Mouse (Mus musculus) heart, postnatal 25 days (tissue): ENCODE data around the gene Gng3. TPM values are rescaled to one million over a fixed set of nuclear protein-coding genes. Genes with fewer than 3 reads are reported as not detected.

Source experiments
- DNase-seq: peaks from one replicate; pipeline ENCODE4 v3.0.0; 2022; ENCODE audit warnings: low spot score
- intact Hi-C: fragments of 180-260 bp; cut with DNase I; formaldehyde crosslinking; loops from one replicate; pipeline ENCODE4 v1.15.1; 2025
- microRNA-seq: library from miRNA; unstranded; fragments of <30 nt; microRNA quantifications from one replicate; pipeline ENCODE4 v1.2.0, GENCODE M21; 2022
- total RNA-seq, 2 experiments: library from RNA; stranded (reverse); gene quantifications; 2 replicates each; pipeline ENCODE4 v1.2.3; 2021

The Gng3 gene
- total RNA-seq, 2 experiments from 2014 or later = not detected

DNA sequence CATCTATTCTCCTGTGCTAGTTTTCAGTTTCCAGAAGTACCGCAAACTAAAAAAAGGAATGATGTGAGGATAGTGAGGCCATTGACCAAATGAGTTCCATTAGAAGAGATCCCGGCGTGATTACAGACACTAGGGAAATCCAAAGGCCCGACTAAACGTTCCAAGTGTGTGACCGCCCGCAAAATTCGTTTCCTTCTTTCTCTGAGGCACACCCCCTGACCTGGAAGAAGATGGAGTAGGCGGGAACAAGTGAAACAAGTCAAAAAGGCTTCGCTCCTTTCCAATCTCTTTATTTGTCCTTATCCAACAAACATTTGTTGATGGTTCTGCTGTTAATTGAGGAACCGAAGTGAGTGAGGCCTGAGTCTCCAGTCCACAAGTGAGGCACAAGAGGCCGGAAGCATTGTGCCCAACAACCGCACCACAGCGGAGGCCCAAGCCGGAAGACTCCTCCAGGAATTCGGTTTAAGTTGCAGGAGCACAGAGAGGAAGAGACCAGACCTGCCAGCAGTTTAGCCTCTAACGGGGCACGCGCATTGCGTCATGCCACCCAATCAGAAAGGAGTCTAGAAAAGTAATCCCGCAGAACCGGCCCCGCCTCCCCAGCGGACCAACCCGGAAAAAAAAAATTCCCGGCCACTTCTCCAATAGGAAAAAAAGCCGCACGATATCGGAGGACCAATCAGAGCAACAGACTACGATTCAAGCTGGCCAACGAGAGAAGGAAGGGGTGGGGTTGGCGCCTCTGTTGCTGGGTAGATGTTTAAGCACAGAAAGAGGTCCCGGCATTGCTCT is 20.0 kb downstream of the Gng3 start, which contains the start of gene Ttc9c:
TSS of gene Ttc9c (minus strand) at position 533 of the 795 bp plus-strand sequence.
- DNase-seq = peak; percentile 95
- intact Hi-C loops = loop anchor here (2.0 to 5.0 kb wide), 2 partner anchors 20 to 97 kb away; partner anchors contain the start of genes Polr2g and Slc3a2

DNA sequence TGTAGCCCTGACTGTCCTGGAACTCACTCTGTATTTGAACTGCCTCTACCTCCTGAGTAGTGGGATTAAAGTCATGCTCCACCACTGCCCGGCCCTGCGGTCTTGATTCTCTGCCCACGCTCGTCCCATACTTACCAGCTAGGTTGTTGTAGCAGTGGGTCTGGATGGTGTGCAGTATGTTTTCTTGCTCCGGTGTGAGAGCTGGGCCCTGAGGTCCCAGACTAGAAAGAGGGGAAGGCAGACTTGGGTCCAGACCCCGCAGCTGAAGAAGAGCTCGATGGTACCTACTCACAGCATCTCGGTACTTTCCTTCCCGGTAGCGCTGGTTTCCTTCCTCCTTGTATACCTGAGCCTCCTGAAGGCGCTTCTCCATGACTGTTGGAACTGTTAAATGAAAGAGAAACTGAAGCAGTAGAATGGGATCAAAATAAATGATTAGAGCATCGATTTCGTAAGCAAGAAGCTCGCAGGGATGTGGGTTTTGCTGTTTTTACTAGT is 20.6 kb downstream of the Gng3 start:
- intact Hi-C loops = loop anchor here (2.0 to 5.0 kb wide), 2 partner anchors 20 to 96 kb away; partner anchors contain the start of genes Polr2g and Slc3a2
- no peak for DNase-seq

DNA sequence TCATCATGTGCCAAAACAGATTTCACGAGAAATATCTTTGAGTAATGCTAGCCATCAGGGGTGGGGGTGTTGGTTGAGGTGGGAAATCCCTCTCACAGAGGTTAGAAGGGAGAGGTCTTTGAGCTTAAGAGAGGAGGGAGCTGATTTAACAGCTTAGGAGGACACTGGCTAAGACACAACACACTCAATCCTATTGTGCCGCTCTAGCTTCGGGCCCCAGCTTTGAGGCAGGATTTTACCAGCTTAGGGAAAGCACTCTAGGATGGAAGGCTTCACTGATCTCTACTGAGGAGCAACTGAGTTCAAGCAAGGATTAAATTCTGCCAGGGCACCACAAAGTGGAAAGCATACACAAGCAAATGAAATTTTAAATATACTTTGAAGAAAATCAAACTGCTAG is 22.0 kb downstream of the Gng3 start:
- DNase-seq = no peak
- intact Hi-C loops = loop anchor here (5.0 kb wide), 1 partner anchor 95 kb away; the partner anchor contains the start of gene Slc3a2

DNA sequence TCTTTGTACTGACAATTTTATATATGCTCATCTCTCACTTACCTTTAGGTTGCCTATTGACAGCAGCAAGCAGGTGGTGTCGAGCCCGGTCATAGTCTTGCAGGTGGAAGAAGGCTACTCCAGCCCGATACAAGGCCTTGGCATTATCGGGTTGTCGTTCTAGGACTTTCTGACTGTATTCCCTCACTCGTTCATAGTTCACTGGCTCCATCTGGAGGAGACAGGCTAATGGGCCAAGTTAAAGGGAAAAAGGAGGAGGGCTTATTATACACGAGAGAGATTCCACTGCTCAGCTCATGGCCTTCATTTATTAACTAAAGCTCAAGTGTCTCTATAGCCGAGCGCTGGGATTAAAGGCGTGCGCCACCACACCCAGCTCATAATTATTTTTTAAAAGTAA is 23.2 kb downstream of the Gng3 start:
- intact Hi-C loops = loop anchor here (5.0 kb wide), 1 partner anchor 94 kb away; the partner anchor contains the start of gene Slc3a2

DNA sequence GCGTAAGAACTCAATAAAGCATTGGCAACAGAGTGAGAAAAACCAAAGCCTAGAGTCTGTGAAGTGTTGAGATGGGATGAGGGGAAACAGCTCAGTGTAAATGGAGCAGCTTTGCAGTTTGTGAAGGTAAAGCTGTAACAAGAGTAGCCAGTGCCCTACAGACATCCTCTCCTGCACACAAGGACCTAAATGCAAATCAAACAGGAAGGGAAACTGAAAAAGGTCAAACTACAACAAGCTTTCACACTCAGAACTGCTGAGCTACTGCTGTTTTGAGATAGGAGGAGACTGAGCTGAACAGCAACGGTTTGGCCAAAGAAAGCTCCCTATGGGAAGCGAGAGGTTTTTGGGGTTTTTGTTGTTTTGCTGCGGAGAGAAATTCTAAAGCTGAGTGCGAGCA is 32.2 kb downstream of the Gng3 start:
- DNase-seq = no peak
- intact Hi-C loops = no loop called here

More for the DNA sequence above, 23.2 kb downstream of the Gng3 start:
- no peak for DNase-seq

DNA sequence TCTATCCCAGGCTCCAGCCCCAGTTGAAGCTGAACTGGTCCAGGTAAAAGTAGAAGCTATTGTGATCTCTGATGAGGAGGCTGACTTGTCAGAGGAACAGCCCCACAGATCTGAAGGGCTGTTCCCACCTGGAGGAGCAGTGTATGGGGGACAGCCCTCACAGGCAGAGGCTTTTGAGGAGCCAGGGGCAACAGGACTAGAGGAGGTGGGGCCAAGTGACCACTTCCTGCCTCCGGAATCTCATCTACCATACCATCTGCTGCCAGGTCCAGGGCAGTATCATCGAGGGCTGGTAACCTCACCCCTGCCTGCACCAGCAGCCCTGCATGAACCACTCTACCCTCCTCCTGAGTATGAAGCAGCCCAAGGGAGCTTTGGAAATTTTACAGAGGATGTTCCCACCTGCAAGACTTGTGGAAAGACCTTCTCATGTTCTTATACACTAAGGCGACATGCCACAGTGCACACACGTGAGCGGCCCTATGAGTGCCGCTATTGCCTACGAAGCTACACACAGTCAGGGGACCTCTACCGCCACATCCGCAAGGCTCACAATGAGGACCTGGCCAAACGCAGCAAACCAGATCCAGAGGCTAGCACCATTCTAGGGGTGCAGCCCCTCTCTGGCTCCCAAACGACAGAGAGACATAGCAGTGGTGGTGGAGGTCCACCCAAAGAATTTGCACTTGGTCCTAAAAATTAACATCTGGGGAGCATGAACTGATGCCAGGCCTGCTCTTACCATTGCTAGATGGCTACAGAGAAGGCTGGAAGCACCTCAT is 34.9 kb downstream of the Gng3 start:
- DNase-seq = no peak
- intact Hi-C loops = no loop called here

DNA sequence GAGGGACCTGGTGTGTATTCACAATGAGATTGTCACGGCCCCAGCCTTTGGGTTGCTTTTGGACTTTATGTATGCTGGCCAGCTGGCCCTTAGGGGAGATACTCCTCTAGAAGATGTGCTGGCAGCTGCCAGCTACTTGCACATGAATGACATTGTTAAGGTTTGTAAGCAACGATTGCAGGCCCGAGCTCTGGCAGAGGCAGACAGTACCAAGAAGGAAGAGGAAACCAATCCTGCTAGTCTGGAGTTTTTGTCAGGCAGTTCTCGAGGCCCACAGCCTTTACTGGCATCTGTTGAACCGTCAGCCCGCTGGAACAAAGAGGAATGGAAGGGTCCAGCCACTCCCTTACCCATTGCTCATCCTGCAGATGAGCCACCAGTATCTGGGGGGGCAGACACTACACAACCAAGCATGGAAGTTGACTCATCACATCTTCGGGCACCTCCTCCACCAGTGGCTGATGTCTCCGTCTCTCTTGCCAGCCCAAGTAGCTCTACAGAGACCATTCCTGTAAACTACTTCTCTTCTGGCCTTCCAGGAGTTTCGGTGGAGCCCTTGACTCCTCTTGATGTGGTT is 35.7 kb downstream of the Gng3 start:
- intact Hi-C loops = no loop called here
- no peak for DNase-seq

DNA sequence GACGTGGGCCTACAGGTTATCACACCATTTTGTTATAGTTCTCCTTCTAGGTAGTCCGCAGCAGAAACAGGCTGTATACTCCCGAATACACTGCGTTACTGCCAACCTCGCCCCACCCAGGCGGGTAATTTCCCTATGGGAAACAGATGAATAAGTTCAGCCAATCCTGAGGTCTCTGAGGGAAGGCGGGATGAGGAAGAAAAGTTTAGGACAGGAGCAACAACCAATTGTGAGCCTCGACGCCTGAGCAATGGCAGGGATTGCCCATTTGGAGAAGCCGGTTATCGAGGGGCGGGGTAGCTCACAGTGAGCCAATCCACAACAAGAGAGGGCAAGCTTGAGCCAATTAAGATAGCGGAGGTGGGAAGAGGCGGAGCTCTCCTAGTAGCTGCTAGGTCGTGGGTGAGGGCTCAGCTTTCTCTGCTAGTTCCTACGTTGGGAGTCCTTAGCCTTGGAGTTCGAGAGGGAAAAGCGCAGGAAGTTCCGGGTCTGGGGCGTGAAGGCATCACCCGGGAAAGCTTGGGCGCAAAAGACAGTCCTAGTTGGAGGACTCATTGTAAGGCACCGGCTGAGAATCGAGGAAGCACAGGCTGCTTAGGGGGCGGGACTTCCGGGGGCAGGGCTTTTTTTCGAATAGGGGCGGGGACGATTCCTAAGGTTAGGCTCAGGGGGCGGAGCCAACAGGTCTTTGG is 36.7 kb downstream of the Gng3 start, which contains the start of gene Zbtb3:
TSS of gene Zbtb3 (plus strand) at position 426 of the 692 bp plus-strand sequence.
- intact Hi-C loops = no loop called here
- DNase-seq = peak; percentile 95

DNA sequence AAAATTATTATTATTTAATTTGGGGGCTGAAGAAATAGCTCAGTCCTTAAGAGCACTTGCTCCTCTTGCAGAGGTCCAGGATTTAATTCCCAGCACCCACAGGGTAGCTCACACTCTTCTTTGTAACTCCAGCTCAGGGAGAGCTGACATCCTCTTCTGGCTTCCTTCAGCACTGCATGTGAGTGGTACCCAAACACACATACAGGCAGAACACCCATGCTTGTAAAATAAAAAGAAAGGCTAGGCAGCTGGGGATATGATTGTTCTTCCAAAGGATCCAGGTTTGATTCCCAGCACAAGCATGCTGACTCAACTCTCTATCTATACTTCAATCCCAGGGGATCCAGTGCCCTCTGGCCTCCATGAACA is 40.1 kb downstream of the Gng3 start:
- intact Hi-C loops = loop anchor here (2.0 kb wide), 1 partner anchor 20 kb away; the partner anchor contains the start of gene Ttc9c
- no peak for DNase-seq

DNA sequence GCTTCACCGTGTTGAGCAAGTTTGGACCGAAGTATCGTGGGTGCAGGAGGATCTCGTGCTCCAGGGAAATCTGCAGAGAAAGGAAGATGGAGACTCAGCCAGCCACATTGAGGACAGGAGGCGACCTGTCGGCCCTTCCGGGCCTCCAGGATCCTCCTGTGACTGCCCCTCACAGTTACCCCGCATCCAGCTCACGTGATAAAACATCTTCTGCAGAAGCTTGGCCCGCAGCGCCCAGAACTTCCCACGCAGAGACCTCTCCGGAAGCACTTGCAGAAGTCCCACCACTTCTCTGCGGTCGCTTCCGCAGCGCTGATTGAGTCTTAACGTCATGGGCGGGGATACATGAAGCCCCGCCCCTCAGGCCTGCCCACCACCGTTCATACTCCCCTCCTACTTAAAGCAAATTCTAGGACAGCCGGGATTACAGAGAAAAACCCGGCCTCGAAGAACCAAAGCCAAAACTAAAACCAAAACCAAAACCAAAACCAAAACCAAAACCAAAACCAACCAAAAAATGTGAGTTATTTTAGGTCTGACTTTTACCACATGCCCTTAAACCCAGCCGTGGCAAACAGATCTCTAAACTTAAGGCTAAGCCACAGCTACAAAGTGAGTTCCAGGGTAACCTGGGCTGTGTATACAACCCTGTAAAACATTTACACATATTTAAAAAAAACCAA is 40.6 kb downstream of the Gng3 start, which contains the start of gene Polr2g:
TSS of gene Polr2g (minus strand) at position 314 of the 683 bp plus-strand sequence.
- intact Hi-C loops = loop anchor here (2.0 kb wide), 1 partner anchor 20 kb away; the partner anchor contains the start of gene Ttc9c
- peak; percentile 87 for DNase-seq

DNA sequence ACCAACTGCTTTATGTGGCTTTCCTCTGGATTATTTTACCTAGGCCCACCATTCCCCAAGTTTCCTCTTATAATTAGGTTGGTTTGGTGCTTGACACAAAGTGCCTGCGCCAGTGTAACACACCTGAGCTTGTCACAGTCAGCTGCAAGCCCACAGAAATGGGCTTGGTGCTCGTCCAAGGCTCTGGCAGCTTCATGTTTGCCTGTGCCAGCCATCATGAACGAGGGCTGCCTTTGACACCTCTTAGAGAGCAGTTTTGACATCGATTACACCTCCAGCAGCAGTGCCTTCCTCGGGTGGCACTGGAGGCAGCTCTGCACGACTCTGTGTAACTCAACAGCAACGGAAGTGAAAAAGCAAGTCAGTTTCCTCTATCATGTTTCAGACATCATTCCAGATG is 48.8 kb downstream of the Gng3 start:
- DNase-seq = no peak
- intact Hi-C loops = no loop called here

DNA sequence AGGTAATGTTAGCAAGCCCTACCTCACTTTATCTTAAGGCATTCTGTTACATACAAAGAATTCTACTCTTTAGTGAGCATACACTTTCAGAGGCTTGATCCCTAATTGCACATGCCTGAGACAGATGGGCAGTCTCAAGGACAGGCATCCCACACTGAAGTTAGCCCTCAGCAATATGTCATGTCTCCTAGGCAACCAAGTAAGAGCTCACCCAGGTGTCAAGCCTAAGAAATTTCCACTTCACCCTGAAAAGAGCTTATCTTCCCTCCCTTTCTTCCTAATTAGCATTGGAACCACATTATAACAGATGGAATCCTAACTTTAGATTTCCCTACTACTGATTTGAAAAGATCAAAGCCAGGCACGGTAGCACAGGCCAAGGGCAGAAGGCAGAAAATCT is 49.8 kb downstream of the Gng3 start:
- intact Hi-C loops = no loop called here
- no peak for DNase-seq

DNA sequence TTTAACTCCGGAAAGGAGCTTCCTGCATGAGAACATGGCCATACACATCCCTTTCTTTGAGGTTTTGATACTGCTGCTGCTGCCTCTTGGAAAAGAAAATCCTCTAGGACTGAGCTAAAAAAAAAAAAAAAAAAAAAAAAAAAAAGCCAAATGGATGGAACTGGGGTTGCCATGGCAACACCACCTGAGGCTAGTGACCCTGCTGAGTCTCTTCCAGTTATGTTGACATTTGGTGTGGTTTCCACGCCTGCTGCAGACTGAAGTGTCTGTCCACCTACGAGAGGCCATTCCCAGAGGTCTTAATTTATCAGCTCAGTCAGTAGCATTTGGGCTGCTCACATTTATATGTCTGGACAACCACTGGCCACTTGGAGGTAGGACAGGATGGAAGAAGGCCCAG is 50.5 kb downstream of the Gng3 start:
- intact Hi-C loops = no loop called here
- DNase-seq = no peak

Small RNA genes within 50 kb of the gene (microRNA-seq; reads per million reads assigned to microRNA genes)
- 0.83 reads per million for gene Mir5136

Other genes with a start within 250 kb of the Gng3 start
- not detected for gene Slc22a8, start 247.9 kb downstream of the Gng3 start, total RNA-seq
- not detected for gene Slc22a6, start 221.2 kb downstream of the Gng3 start, total RNA-seq
- gene Chrm1, start 175.4 kb downstream of the Gng3 start, total RNA-seq = not detected
- 10 to 100 TPM; 36.1 to 38.0 TPM for gene Slc3a2, start 115.8 kb downstream of the Gng3 start, total RNA-seq
- gene Wdr74, start 103.4 kb downstream of the Gng3 start, total RNA-seq = 10 to 100 TPM; 17.9 to 18.9 TPM
- gene 1700092M07Rik, start 98.5 kb downstream of the Gng3 start, total RNA-seq = not detected
- 10 to 100 TPM; 27.6 to 31.0 TPM for gene Stx5a, start 97.8 kb downstream of the Gng3 start, total RNA-seq
- gene Nxf1, start 82.1 kb downstream of the Gng3 start, total RNA-seq = 10 to 100 TPM; 37.5 to 48.1 TPM
- 100 to 1,000 TPM; 108 to 110 TPM for gene Tmem223, start 68.2 kb downstream of the Gng3 start, total RNA-seq
- gene Tmem179b, start 64.7 kb downstream of the Gng3 start, total RNA-seq = 10 to 100 TPM; 14.8 to 16.4 TPM
- 1 to 10 TPM; 7.4 to 7.6 TPM for gene Taf6l, start 52.8 kb downstream of the Gng3 start, total RNA-seq
- gene Polr2g, start 40.6 kb downstream of the Gng3 start, total RNA-seq = 10 to 100 TPM; 53.4 to 62.4 TPM
- 1 to 10 TPM; 1.9 to 2.1 TPM for gene Zbtb3, start 36.6 kb downstream of the Gng3 start, total RNA-seq
- 10 to 100 TPM; 12.5 to 15.8 TPM for gene Ttc9c, start 19.9 kb downstream of the Gng3 start, total RNA-seq
- gene Hnrnpul2, start 19.2 kb downstream of the Gng3 start, total RNA-seq = 10 to 100 TPM; 42.5 to 49.4 TPM
- not detected for gene AC129217.1, start 9.4 kb downstream of the Gng3 start, total RNA-seq
- gene Bscl2, start 1.7 kb downstream of the Gng3 start, total RNA-seq = 10 to 100 TPM; 23.9 to 24.0 TPM
- 1 to 10 TPM; 3.3 to 4.9 TPM for gene Lrrn4cl, start 11.6 kb upstream of the Gng3 start, total RNA-seq
- gene Ubxn1, start 32.3 kb upstream of the Gng3 start, total RNA-seq = 100 to 1,000 TPM; 113 to 124 TPM
- gene Uqcc3, start 41.7 kb upstream of the Gng3 start, total RNA-seq = 10 to 100 TPM; 59.3 to 60.1 TPM
- gene Lbhd1, start 44.5 kb upstream of the Gng3 start, total RNA-seq = 1 to 10 TPM; 1.4 to 5.9 TPM
- not detected for gene Gm49403, start 44.7 kb upstream of the Gng3 start, total RNA-seq
- gene 1810009A15Rik, start 49.7 kb upstream of the Gng3 start, total RNA-seq = 10 to 100 TPM; 17.6 to 19.8 TPM
- 1 to 10 TPM in 1 of 2 experiments, under 1 TPM in 1; 0.68 to 2.0 TPM for gene Gm49416, start 49.7 kb upstream of the Gng3 start, total RNA-seq
- gene Ints5, start 53.8 kb upstream of the Gng3 start, total RNA-seq = 10 to 100 TPM; 11.2 to 11.8 TPM
- 10 to 100 TPM; 55.6 to 58.7 TPM for gene Ganab, start 58.9 kb upstream of the Gng3 start, total RNA-seq
- gene B3gat3, start 81.2 kb upstream of the Gng3 start, total RNA-seq = 10 to 100 TPM; 35.9 to 36.7 TPM
- 10 to 100 TPM; 22.0 to 23.6 TPM for gene Rom1, start 90.2 kb upstream of the Gng3 start, total RNA-seq
- gene Eml3, start 90.4 kb upstream of the Gng3 start, total RNA-seq = 1 to 10 TPM; 8.9 to 9.1 TPM
- 10 to 100 TPM; 29.5 to 32.3 TPM for gene Mta2, start 102.7 kb upstream of the Gng3 start, total RNA-seq
- gene Tut1, start 114.7 kb upstream of the Gng3 start, total RNA-seq = 1 to 10 TPM; 7.2 to 8.8 TPM
- 100 to 1,000 TPM; 241 to 256 TPM for gene Eef1g, start 127.8 kb upstream of the Gng3 start, total RNA-seq
- gene Ahnak, start 150.1 kb upstream of the Gng3 start, total RNA-seq = 100 to 1,000 TPM; 283 to 326 TPM
- 1 to 10 TPM in 1 of 2 experiments, not detected in 1; 3.6 TPM for gene Scgb1a1, start 248.8 kb upstream of the Gng3 start, total RNA-seq